Mouse (Mus musculus) T-helper 2 cell (primary cell): ENCODE results near the gene Btbd35f1.
"Not testable (repeated sequence)": the region's sequence is repeated elsewhere in the genome, so short reads cannot be mapped to it uniquely, and the experiment has no call there.

Experiments
- in situ Hi-C: fragments of 300-600 bp; cut with MboI, MseI; formaldehyde crosslinking; loops from one replicate; pipeline ENCODE4 v1.15.1; 2025; ENCODE audit warnings: high pct_unique_total_duplicates

Btbd35f1 gene

GRCm38 (mm10) chrX:32559755-32560154 lies at the start of gene Btbd35f1:
TSS of gene Btbd35f1 (plus strand) at chrX:32560055.
- in situ Hi-C loops, result not testable (repeated sequence)

- in situ Hi-C loops, result loop anchor here (10.0 to 25.0 kb wide), 6 partner anchors 286 to 1714 kb away; no protein-coding TSS in a partner anchor
These were observed 31.2 kb downstream of the Btbd35f1 start for GRCm38 (mm10) chrX:32590878-32591542.

GRCm38 (mm10) chrX:32601008-32601407 lies 41.2 kb downstream of the Btbd35f1 start:
- in situ Hi-C loops, result loop anchor here (5.0 to 25.0 kb wide), 2 partner anchors 586 to 1389 kb away; no protein-coding TSS in a partner anchor

GRCm38 (mm10) chrX:32601425-32601824 lies 41.6 kb downstream of the Btbd35f1 start:
- in situ Hi-C loops, result loop anchor here (5.0 to 25.0 kb wide), 2 partner anchors 586 to 1389 kb away; no protein-coding TSS in a partner anchor
